Mouse (Mus musculus) kidney, adult 8-10 months (tissue): ENCODE measurements at regions not wholly inside any gene's neighbourhood (a gene's known extent, or its start where the extent isn't known, plus 50 kb on each side); places are given as distances from the start of the nearest gene placed in this dataset.

Experiments
- DNase-seq, 2 experiments: peaks; one replicate each; pipeline ENCODE4 v3.0.0; 2022

- no peak for DNase-seq
Measured at GRCm38 (mm10) chr1:75834361-75834760, 288.3 kb downstream of the Slc4a3 start.

- no peak for DNase-seq
Measured at GRCm38 (mm10) chr1:75839551-75840223, 293.6 kb downstream of the Slc4a3 start.

GRCm38 (mm10) chr1:75842396-75842795, 296.3 kb downstream of the Slc4a3 start:
- DNase-seq, result no peak

GRCm38 (mm10) chr1:75843326-75843725, 297.3 kb downstream of the Slc4a3 start:
- DNase-seq, result no peak

- no peak for DNase-seq
Measured at GRCm38 (mm10) chr1:75844123-75844522, 298.1 kb downstream of the Slc4a3 start.

GRCm38 (mm10) chr1:75844529-75844928, 298.5 kb downstream of the Slc4a3 start:
- no peak for DNase-seq

- no peak for DNase-seq
Measured at GRCm38 (mm10) chr1:75844981-75845380, 298.9 kb downstream of the Slc4a3 start.

- DNase-seq, result no peak
Measured at GRCm38 (mm10) chr1:75845771-75846535, 299.9 kb downstream of the Slc4a3 start.

GRCm38 (mm10) chr1:75847681-75848080, 301.6 kb downstream of the Slc4a3 start:
- DNase-seq, result no peak

- no peak for DNase-seq
Measured at GRCm38 (mm10) chr1:75848436-75848835, 302.4 kb downstream of the Slc4a3 start.

- no peak for DNase-seq
Measured at GRCm38 (mm10) chr1:75850131-75850530, 304.1 kb downstream of the Slc4a3 start.

GRCm38 (mm10) chr1:75858551-75859255, 312.6 kb downstream of the Slc4a3 start:
- DNase-seq, result no peak

- no peak for DNase-seq
Measured at GRCm38 (mm10) chr1:75862757-75863156, 316.7 kb downstream of the Slc4a3 start.

- DNase-seq, result no peak
Measured at GRCm38 (mm10) chr1:75866556-75866955, 320.5 kb downstream of the Slc4a3 start.

- no peak for DNase-seq
Measured at GRCm38 (mm10) chr1:75869414-75869813, 323.3 kb downstream of the Slc4a3 start.

GRCm38 (mm10) chr1:75869846-75870245, 323.8 kb downstream of the Slc4a3 start:
- DNase-seq, result no peak

- no peak for DNase-seq
Measured at GRCm38 (mm10) chr1:75873911-75874310, 327.8 kb downstream of the Slc4a3 start.

GRCm38 (mm10) chr1:75877209-75877608, 331.1 kb downstream of the Slc4a3 start:
- DNase-seq, result no peak

GRCm38 (mm10) chr1:75885632-75886031, 339.6 kb downstream of the Slc4a3 start:
- no peak for DNase-seq

- DNase-seq, result no peak
Measured at GRCm38 (mm10) chr1:75888499-75889208, 342.6 kb downstream of the Slc4a3 start.

GRCm38 (mm10) chr1:75889847-75890591, 344.0 kb downstream of the Slc4a3 start:
- no peak for DNase-seq

GRCm38 (mm10) chr1:75890636-75891276, 344.7 kb downstream of the Slc4a3 start:
- no peak for DNase-seq
